Mouse (Mus musculus) liver, embryonic 11.5 days (tissue): ENCODE measurements at regions not wholly inside any gene's neighbourhood (a gene's known extent, or its start where the extent isn't known, plus 50 kb on each side); places are given as distances from the start of the nearest gene placed in this dataset.

Experiments used
- ATAC-seq: fragments of 200-750 bp; cut with Nextera tagmentation; replicated peaks from 2 replicates; pipeline ENCODE4 v1.8.0; 2017; ENCODE audit warnings: moderate number of reproducible peaks, mild to moderate bottlenecking, moderate TSS enrichment, moderate library complexity; ENCODE audit not compliant: low FRiP score
- DNase-seq: peaks from one replicate; pipeline ENCODE4 v3.0.0-alpha.2; 2017; ENCODE audit warnings: low spot score
- H3K27ac ChIP-seq: fragments of 300-500 bp; sonication (generic); 2 replicates; pipeline ENCODE4 v1.5.1; 2014; ENCODE audit warnings: mild to moderate bottlenecking, low read depth, low read length, control low read depth
- H3K27me3 ChIP-seq: fragments of 300-500 bp; sonication (generic); replicated peaks from 2 replicates; pipeline ENCODE4 v1.6.1; 2014; ENCODE audit warnings: low read length, mixed read lengths; ENCODE audit not compliant: control insufficient read depth, insufficient read depth
- H3K36me3 ChIP-seq: fragments of 300-500 bp; sonication (generic); 2 replicates; pipeline ENCODE4 v1.6.1; 2014; ENCODE audit warnings: mild to moderate bottlenecking, low read length, moderate library complexity, mixed read lengths; ENCODE audit not compliant: control insufficient read depth, insufficient read depth
- H3K4me1 ChIP-seq: fragments of 300-500 bp; sonication (generic); replicated peaks from 2 replicates; pipeline ENCODE4 v1.6.1; 2014; ENCODE audit warnings: low read length, mixed read lengths; ENCODE audit not compliant: control insufficient read depth, insufficient read depth
- H3K4me2 ChIP-seq: fragments of 300-500 bp; sonication (generic); 2 replicates; pipeline ENCODE4 v1.6.1; 2014; ENCODE audit warnings: mild to moderate bottlenecking, control low read depth, moderate library complexity
- H3K4me3 ChIP-seq: fragments of 300-500 bp; sonication (generic); 2 replicates; pipeline ENCODE4 v1.5.1; 2014; ENCODE audit warnings: low read depth, low read length, control low read depth
- H3K9ac ChIP-seq: fragments of 300-500 bp; sonication (generic); 2 replicates; pipeline ENCODE4 v1.6.1; 2014; ENCODE audit warnings: low read depth, low read length, control low read depth
- H3K9me3 ChIP-seq: fragments of 300-500 bp; sonication (generic); 2 replicates; pipeline ENCODE4 v1.6.1; 2016; ENCODE audit warnings: low read length, inconsistent platforms, mixed read lengths; ENCODE audit not compliant: control insufficient read depth
- WGBS: fragments of 180-500 bp; shearing (Covaris S2); extraction: QIAGEN DNeasy Blood & Tissue Kit; methylation state at CpG from one replicate; pipeline ENCODE4 v1.1.7; 2014; 5-methylcytosine and 5-hydroxymethylcytosine counted together

DNA sequence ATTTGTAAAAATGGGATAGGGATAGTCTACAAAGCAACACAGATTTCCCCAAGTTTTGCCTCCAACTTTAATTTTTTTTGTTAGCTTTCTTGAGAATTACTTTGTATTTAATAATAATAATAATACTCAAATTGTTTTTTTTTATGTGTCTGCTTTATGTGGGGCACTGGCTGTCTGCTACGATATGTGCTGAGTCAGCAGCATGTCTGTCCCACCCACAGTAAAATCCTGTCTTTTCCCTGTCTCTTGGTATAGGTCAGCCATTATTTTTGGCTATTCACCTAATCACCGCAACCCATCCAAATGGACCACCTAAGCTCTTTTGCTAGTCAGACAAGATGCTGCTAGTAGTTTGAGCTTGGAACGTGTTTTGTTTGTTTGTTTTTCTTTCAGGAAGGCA lies 473.0 kb downstream of the Hs3st4 start:
- Histone ChIP-seq H3K4me2 (no peak overlapping the region), H3K9me3 (no peaks in the 10 kb centered on the region), H3K4me3 (no peak overlapping the region), H3K27ac (no peak overlapping the region), H3K27me3 (no peaks in the 10 kb centered on the region), H3K36me3 (no peaks in the 10 kb centered on the region), H3K9ac (no peak overlapping the region), H3K4me1 (no peaks in the 10 kb centered on the region)
- 75% methylated on average over 3 of the region's 3 CpGs for WGBS
- no peak for ATAC-seq
- DNase-seq, result no peak

DNA sequence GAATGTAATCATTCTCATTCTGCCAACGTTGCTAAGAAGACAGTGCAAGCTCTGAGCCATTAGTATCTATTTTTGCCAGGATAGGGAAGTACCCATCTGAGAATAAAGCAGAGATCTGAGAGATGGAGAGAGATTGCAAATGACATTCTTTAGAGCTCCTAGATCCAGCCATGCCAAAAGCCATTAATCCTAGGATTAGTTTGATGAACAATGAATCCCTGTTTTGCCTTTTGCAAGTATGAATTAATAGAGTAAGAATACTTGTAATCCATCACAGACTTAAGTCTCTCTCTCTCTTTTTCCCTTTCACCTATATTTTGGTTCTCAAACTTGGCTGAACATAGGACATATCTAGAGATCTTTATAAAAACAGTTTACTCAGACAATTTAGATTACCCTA lies 504.7 kb downstream of the Hs3st4 start:
- no peak overlapping the region for H3K9ac ChIP-seq
- no peaks in the 10 kb centered on the region for H3K27me3 ChIP-seq
- no peak overlapping the region for H3K4me2 ChIP-seq
- no peak overlapping the region for H3K27ac ChIP-seq
- no peak for ATAC-seq
- DNase-seq, result no peak
- H3K36me3 ChIP-seq, result no peaks in the 10 kb centered on the region
- H3K9me3 ChIP-seq, result no peaks in the 10 kb centered on the region
- no peaks in the 10 kb centered on the region for H3K4me1 ChIP-seq
- no peak overlapping the region for H3K4me3 ChIP-seq
- WGBS, result 42% methylated on average over 1 of the region's 1 CpGs

DNA sequence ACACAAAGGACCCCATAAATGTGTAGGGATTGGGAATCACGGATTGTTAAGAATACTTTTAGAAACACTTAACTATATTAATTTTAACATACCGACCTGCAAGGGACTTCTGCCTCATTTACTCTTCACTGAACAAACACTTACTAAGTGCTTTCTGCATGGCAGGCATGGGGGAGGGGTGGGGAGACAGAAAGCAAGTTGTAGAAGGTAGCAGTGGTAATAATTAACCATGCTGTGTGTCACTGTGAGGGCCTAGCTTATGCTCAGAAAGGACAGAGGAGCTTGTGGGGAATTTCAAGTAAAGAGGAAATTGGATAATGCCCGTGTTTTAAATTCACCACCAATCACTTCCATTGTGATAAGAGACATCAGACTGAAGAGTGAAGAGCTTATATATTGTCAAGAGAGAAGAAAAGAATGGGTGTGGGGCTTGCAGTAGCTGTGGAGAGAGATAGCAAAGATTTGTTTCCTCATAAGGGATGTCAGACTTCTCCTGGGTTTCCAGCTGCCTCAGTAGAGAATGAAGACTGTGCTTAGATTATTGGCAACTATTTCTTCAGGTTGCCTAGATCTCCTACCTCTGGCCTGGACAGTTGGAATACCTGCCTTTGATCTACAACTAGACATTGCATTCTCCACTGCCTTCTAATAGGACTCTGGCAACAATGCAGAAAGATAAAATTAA lies 508.6 kb downstream of the Hs3st4 start:
- H3K9ac ChIP-seq, result no peak overlapping the region
- no peak overlapping the region for H3K27ac ChIP-seq
- 39% methylated on average over 3 of the region's 3 CpGs for WGBS
- peak; percentile 61 for ATAC-seq
- H3K4me2 ChIP-seq, result no peak overlapping the region
- H3K27me3 ChIP-seq, result no peaks in the 10 kb centered on the region
- no peaks in the 10 kb centered on the region for H3K4me1 ChIP-seq
- H3K9me3 ChIP-seq, result no peaks in the 10 kb centered on the region
- no peaks in the 10 kb centered on the region for H3K36me3 ChIP-seq
- no peak overlapping the region for H3K4me3 ChIP-seq
- no peak for DNase-seq

DNA sequence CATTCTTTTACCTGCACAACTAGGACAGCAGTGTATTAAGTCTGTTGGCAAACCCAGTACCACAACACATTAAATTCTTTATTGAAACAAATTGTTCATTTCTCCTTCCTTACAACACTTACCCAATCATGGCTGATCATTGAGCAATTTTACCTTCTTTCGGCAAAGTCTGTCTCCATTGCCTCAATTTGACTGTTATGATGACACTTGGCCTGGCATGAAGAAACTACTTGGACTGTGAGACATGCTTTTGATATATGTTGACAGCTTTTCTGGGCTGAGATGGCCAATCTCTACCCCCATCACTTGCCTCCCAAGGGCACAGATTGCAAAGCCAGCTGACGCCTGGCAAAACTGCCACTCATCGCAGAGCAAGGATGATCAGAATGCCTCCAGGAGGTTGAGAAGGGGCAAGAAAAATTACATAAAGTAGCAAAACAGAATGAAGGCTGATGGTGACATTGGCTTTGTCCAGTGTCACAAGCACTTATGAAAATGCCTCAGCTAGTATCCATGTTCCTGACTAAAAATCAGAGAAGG lies 509.3 kb downstream of the Hs3st4 start:
- DNase-seq (no peak), ATAC-seq (no peak)
- no peaks in the 10 kb centered on the region for H3K9me3 ChIP-seq
- H3K27me3 ChIP-seq, result no peaks in the 10 kb centered on the region
- H3K9ac ChIP-seq, result no peak overlapping the region
- no peaks in the 10 kb centered on the region for H3K36me3 ChIP-seq
- H3K27ac ChIP-seq, result no peak overlapping the region
- no peaks in the 10 kb centered on the region for H3K4me1 ChIP-seq
- WGBS, result 84% methylated on average over 3 of the region's 3 CpGs
- H3K4me3 ChIP-seq, result no peak overlapping the region
- no peak overlapping the region for H3K4me2 ChIP-seq

DNA sequence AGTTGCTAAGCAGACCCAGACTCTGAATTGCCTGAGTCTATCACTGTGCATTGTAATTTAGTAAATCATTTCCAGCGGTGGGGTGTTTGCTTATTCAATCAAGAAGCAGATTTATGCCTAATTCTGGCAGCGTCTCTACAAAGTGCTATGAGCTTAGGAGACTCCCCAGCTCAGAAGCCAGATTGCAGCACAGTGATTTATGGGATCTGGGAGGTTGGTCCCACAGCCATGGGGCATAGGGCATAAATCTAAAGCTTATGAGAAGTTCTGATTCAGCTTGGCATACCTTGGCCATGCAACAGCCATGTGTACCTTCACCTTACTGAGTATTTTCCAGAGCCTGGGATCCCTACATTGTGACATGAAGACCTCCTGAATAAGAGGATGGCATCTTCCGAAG lies 518.0 kb downstream of the Hs3st4 start:
- H3K4me1 ChIP-seq, result no peaks in the 10 kb centered on the region
- WGBS, result 69% methylated on average over 3 of the region's 3 CpGs
- no peak for ATAC-seq
- H3K27ac ChIP-seq, result no peak overlapping the region
- H3K4me2 ChIP-seq, result no peak overlapping the region
- H3K9me3 ChIP-seq, result no peaks in the 10 kb centered on the region
- no peak overlapping the region for H3K9ac ChIP-seq
- H3K4me3 ChIP-seq, result no peak overlapping the region
- H3K27me3 ChIP-seq, result no peaks in the 10 kb centered on the region
- DNase-seq, result no peak
- no peaks in the 10 kb centered on the region for H3K36me3 ChIP-seq

DNA sequence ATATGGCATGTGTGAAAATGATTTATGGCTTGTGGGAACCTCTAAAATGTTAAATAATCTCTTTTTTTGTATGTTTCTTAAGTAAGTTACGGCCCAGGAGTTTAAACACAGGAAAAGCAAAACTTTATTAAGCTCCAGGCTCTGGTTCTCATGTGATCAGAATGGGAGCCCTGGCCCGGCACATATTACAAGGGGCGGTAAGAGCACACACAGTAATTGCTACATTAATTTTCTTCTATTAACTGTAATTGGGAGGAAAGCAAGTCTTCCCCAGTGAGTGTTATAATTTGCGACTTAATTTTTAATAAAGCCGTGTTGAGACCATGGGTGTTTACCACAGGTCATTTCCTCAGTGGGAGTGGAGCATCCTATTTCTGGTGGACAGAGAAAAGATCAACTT lies 520.1 kb downstream of the Hs3st4 start:
- H3K4me1 ChIP-seq, result no peaks in the 10 kb centered on the region
- WGBS, result 90% methylated on average over 5 of the region's 5 CpGs
- no peaks in the 10 kb centered on the region for H3K36me3 ChIP-seq
- H3K27me3 ChIP-seq, result no peaks in the 10 kb centered on the region
- no peak overlapping the region for H3K4me3 ChIP-seq
- no peak for DNase-seq
- ATAC-seq, result no peak
- no peaks in the 10 kb centered on the region for H3K9me3 ChIP-seq
- H3K27ac ChIP-seq, result no peak overlapping the region
- H3K9ac ChIP-seq, result no peak overlapping the region
- no peak overlapping the region for H3K4me2 ChIP-seq

DNA sequence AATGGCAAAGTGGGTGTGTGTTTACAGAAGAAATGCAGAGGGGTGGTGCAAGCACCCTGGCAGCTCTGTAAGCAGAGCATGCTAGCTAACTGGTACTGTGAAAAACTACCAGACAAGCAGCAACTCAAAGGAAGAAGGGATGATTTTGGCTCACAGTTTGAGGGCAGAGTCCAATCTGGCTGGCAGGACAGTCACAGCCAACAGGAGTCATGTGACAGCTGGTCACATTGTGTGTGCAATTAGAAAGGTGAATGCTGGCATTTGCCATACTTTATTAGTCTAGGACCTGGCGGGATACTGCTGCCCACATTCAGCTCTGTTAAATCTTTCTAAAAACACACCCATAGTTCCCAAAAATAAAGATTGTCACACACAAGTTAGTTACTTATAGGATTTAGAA lies 566.4 kb downstream of the Hs3st4 start:
- no peak for ATAC-seq
- no peak overlapping the region for H3K9ac ChIP-seq
- no peak for DNase-seq
- no peak overlapping the region for H3K4me3 ChIP-seq
- H3K4me1 ChIP-seq, result no peaks in the 10 kb centered on the region
- 68% methylated on average over 1 of the region's 1 CpGs for WGBS
- H3K4me2 ChIP-seq, result no peak overlapping the region
- no peak overlapping the region for H3K27ac ChIP-seq
- no peaks in the 10 kb centered on the region for H3K36me3 ChIP-seq
- H3K27me3 ChIP-seq, result no peaks in the 10 kb centered on the region
- no peaks in the 10 kb centered on the region for H3K9me3 ChIP-seq

DNA sequence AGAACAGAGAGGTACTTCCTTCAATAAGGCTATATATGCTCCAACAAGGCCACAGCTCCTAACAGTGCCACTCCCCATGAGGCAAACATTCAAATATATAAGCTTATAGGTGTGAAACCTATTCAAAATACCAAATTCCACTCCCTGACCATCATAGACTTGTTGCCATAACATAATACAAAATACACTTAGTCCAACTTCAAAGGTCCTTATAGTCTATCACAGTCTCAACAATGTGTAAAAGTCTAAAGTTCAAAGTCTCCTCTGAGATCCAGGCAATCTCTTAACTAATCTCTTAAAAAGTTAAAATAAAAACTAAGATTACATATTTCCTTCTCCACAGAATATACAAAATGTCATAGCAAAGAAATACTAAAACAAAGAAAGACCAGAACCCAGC lies 574.5 kb downstream of the Hs3st4 start:
- H3K4me1 ChIP-seq, result no peaks in the 10 kb centered on the region
- no peak for DNase-seq
- no peak overlapping the region for H3K27ac ChIP-seq
- no peak overlapping the region for H3K9ac ChIP-seq
- H3K9me3 ChIP-seq, result no peaks in the 10 kb centered on the region
- ATAC-seq, result no peak
- no peak overlapping the region for H3K4me2 ChIP-seq
- H3K36me3 ChIP-seq, result no peaks in the 10 kb centered on the region
- no peaks in the 10 kb centered on the region for H3K27me3 ChIP-seq
- H3K4me3 ChIP-seq, result no peak overlapping the region

DNA sequence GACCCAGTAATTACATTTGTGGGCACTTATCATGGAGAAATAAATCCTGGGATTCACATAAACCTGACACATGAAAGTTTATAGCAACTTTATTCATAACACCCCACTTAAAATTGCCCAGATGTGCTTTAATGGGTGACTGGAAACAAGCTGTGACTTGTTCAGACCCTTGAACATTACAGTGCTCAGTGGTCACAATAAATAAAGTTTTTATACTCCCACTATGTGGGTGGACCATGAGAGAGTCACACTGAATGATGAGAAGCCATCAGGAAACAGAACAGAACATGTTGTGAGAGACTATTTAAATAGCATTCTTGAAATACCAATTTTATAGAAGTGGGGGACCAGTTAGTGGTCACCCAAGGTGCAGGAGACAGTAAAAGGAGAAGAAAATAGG lies 588.1 kb downstream of the Hs3st4 start:
- Histone ChIP-seq H3K4me2 (no peak overlapping the region), H3K9me3 (no peaks in the 10 kb centered on the region)

More for the DNA sequence above, 588.1 kb downstream of the Hs3st4 start:
- ATAC-seq (no peak), DNase-seq (no peak)
- H3K4me3 ChIP-seq, result no peak overlapping the region
- H3K9ac ChIP-seq, result no peak overlapping the region
- H3K27ac ChIP-seq, result no peak overlapping the region
- no peaks in the 10 kb centered on the region for H3K4me1 ChIP-seq
- H3K27me3 ChIP-seq, result no peaks in the 10 kb centered on the region
- H3K36me3 ChIP-seq, result no peaks in the 10 kb centered on the region
